Mouse (Mus musculus) heart, embryonic 14.5 days (tissue): ENCODE results near the gene Slc44a2. TPM values are rescaled to one million over a fixed set of nuclear protein-coding genes. Genes with fewer than 3 reads are reported as not detected.
A peak's percentile ranks its signal among the peaks of the same experiment; 100 is the strongest.
"Not testable (repeated sequence)": the region's sequence is repeated elsewhere in the genome, so short reads cannot be mapped to it uniquely, and the experiment has no call there.

Source experiments
- ATAC-seq: fragments of 200-750 bp; cut with Nextera tagmentation; 2 replicates; pipeline ENCODE4 v1.8.0; 2017; ENCODE audit warnings: low read depth, moderate TSS enrichment; ENCODE audit not compliant: insufficient number of reproducible peaks, insufficient read depth, low FRiP score
- H3K27ac ChIP-seq, 2 experiments: fragments of 200-500 bp in 1 of 2; fragments of 300-500 bp in 1 of 2; sonication (generic) in 1 of 2; replicated peaks in 1 of 2; 2 replicates each; pipeline ENCODE4 v1.5.1; 2012 to 2014; ENCODE audit warnings: low read depth in 2 of 2, low read length in 2 of 2, control low read depth in 1 of 2, mild to moderate bottlenecking in 1 of 2, mixed read lengths in 1 of 2; ENCODE audit not compliant: control insufficient read depth in 1 of 2, insufficient read depth in 1 of 2
- H3K27me3 ChIP-seq: fragments of 300-500 bp; sonication (generic); 2 replicates; pipeline ENCODE4 v1.6.1; 2014; ENCODE audit warnings: mild to moderate bottlenecking, low read length, control low read depth; ENCODE audit not compliant: control insufficient read depth, insufficient read depth
- H3K36me3 ChIP-seq: fragments of 300-500 bp; sonication (generic); 2 replicates; pipeline ENCODE4 v1.6.1; 2014; ENCODE audit warnings: mild to moderate bottlenecking, control low read depth, low read length, mixed read lengths; ENCODE audit not compliant: control insufficient read depth, insufficient read depth
- H3K4me1 ChIP-seq, 2 experiments: fragments of 200-500 bp in 1 of 2; fragments of 300-500 bp in 1 of 2; sonication (generic) in 1 of 2; 2 replicates each; pipeline ENCODE4 v1.6.1; 2012 to 2014; ENCODE audit warnings: low read length in 2 of 2, control low read depth in 1 of 2, mixed read lengths in 1 of 2; ENCODE audit not compliant: control insufficient read depth in 2 of 2, insufficient read depth in 2 of 2
- H3K4me2 ChIP-seq: fragments of 300-500 bp; sonication (generic); 2 replicates; pipeline ENCODE4 v1.6.1; 2014; ENCODE audit warnings: mild to moderate bottlenecking, low read length
- H3K4me3 ChIP-seq, 2 experiments: fragments of 200-500 bp in 1 of 2; fragments of 300-500 bp in 1 of 2; sonication (generic) in 1 of 2; 2 replicates each; pipeline ENCODE4 v1.5.1; 2012 to 2014; ENCODE audit warnings: low read length in 2 of 2, mild to moderate bottlenecking in 2 of 2, control low read depth in 1 of 2, low read depth in 1 of 2, moderate library complexity in 1 of 2; ENCODE audit not compliant: control insufficient read depth in 1 of 2, insufficient read depth in 1 of 2
- H3K9ac ChIP-seq: fragments of 300-500 bp; sonication (generic); 2 replicates; pipeline ENCODE4 v1.6.1; 2014; ENCODE audit warnings: mild to moderate bottlenecking, low read length
- H3K9me3 ChIP-seq: fragments of 300-500 bp; sonication (generic); 2 replicates; pipeline ENCODE4 v1.6.1; 2016; ENCODE audit warnings: low read length, control low read depth; ENCODE audit not compliant: control insufficient read depth
- WGBS: fragments of 180-500 bp; shearing (Covaris S2); extraction: QIAGEN DNeasy Blood & Tissue Kit; methylation state at CpG from one replicate; pipeline ENCODE4 v1.1.7; 2014; 5-methylcytosine and 5-hydroxymethylcytosine counted together
- polyA plus RNA-seq: library from polyadenylated mRNA; unstranded; fragments of >200 nt; fragmentation: Nextera tagmentation; extraction: Ambion mirVana; gene quantifications from 2 replicates; pipeline ENCODE4 v1.2.1, GENCODE M21; 2014

Gene Slc44a2
- polyA plus RNA-seq, 1 experiment from 2014 or later: 66.4 TPM

- Histone ChIP-seq H3K27ac (peak overlapping the region in 1 of 2 experiments; percentile 90; a peak in 1 of 4 replicates), H3K27me3 (no peaks in the 10 kb centered on the region), H3K4me3 (peak overlapping the region in 1 of 2 experiments; percentile 82; a peak in 2 of 4 replicates), H3K4me1 (peaks cover 10 to 33% of the 10 kb centered on the region in 2 experiments), H3K9me3 (no peaks in the 10 kb centered on the region), H3K36me3 (peaks cover 23% of the 10 kb centered on the region), H3K4me2 (peak overlapping the region; percentile 78), H3K9ac (no peak overlapping the region)
- 80% methylated on average over 2 of the region's 2 CpGs for WGBS
- ATAC-seq: no peak
Observed at GRCm38 (mm10) chr9:21289337-21289671, 31.2 kb upstream of the Slc44a2 start.

GRCm38 (mm10) chr9:21290589-21290988, 29.9 kb upstream of the Slc44a2 start:
- no peaks in the 10 kb centered on the region for H3K9me3 ChIP-seq
- peaks cover 10% of the 10 kb centered on the region for H3K36me3 ChIP-seq
- WGBS: under 1% methylated on average over 20 of the region's 20 CpGs
- H3K9ac ChIP-seq: peak overlapping the region; percentile 84
- H3K27me3 ChIP-seq: no peaks in the 10 kb centered on the region
- H3K4me1 ChIP-seq: peaks cover 10 to 33% of the 10 kb centered on the region in 2 experiments
- ATAC-seq: no peak
- peak overlapping the region; percentile 78 for H3K4me2 ChIP-seq
- peak overlapping the region; percentile 82 to 85 for H3K4me3 ChIP-seq
- peak overlapping the region; percentile 73 to 80 for H3K27ac ChIP-seq

GRCm38 (mm10) chr9:21291022-21291787, 29.3 kb upstream of the Slc44a2 start, which contains the start of gene Cdkn2d:
Cdkn2d (minus strand) TSS chr9:21291407.
- Histone ChIP-seq H3K4me2 (peak within 1 kb of the TSS; percentile 78), H3K27me3 (no peaks in the 10 kb centered on the region), H3K9ac (peak within 1 kb of the TSS; percentile 84), H3K9me3 (no peaks in the 10 kb centered on the region), H3K4me3 (peak within 1 kb of the TSS; percentile 82 to 85), H3K27ac (peak within 1 kb of the TSS; percentile 75 to 92), H3K36me3 (peaks cover 7% of the 10 kb centered on the region; the same call in 1 of the 2 replicates), H3K4me1 (peaks cover 10 to 32% of the 10 kb centered on the region in 2 experiments)
- WGBS: under 1% methylated on average over 50 of the region's 51 CpGs
- ATAC-seq: peak; percentile 94

GRCm38 (mm10) chr9:21291868-21292267, 28.6 kb upstream of the Slc44a2 start:
- H3K27me3 ChIP-seq, H3K9me3 ChIP-seq, ATAC-seq, H3K36me3 ChIP-seq: not testable (repeated sequence)
- Histone ChIP-seq H3K27ac (peak overlapping the region; percentile 75 to 92), H3K4me3 (peak overlapping the region; percentile 31 to 48), H3K9ac (peak overlapping the region; percentile 47; the same call in 1 of the 2 replicates), H3K4me2 (peak overlapping the region; percentile 57), H3K4me1 (peaks cover 7 to 25% of the 10 kb centered on the region in 2 experiments)
- 22% methylated on average over 7 of the region's 7 CpGs for WGBS

GRCm38 (mm10) chr9:21292271-21292670, 28.2 kb upstream of the Slc44a2 start:
- Histone ChIP-seq H3K4me3 (no peak overlapping the region), H3K4me2 (no peak overlapping the region), H3K27ac (no peak overlapping the region), H3K36me3 (peaks cover 7% of the 10 kb centered on the region; the same call in 1 of the 2 replicates), H3K4me1 (peaks cover 7 to 21% of the 10 kb centered on the region in 2 experiments), H3K9me3 (no peaks in the 10 kb centered on the region), H3K27me3 (no peaks in the 10 kb centered on the region), H3K9ac (no peak overlapping the region)
- no peak for ATAC-seq
- 95% methylated on average over 3 of the region's 3 CpGs for WGBS

- H3K36me3 ChIP-seq: no peaks in the 10 kb centered on the region
- H3K27me3 ChIP-seq: no peaks in the 10 kb centered on the region
- no peak overlapping the region for H3K4me3 ChIP-seq
- H3K4me1 ChIP-seq: no peaks in the 10 kb centered on the region
- H3K9ac ChIP-seq: no peak overlapping the region
- no peaks in the 10 kb centered on the region for H3K9me3 ChIP-seq
- no peak for ATAC-seq
- 78% methylated on average over 10 of the region's 10 CpGs for WGBS
- no peak overlapping the region for H3K4me2 ChIP-seq
- no peak overlapping the region for H3K27ac ChIP-seq
Observed at GRCm38 (mm10) chr9:21299014-21299413, 21.5 kb upstream of the Slc44a2 start.

- Histone ChIP-seq H3K27ac (no peak overlapping the region), H3K4me1 (peaks cover 0 to 2% of the 10 kb centered on the region in 2 experiments; a peak in 1 of 4 replicates), H3K4me2 (no peak overlapping the region), H3K9me3 (no peaks in the 10 kb centered on the region), H3K9ac (no peak overlapping the region; the same call in 1 of the 2 replicates), H3K4me3 (no peak overlapping the region), H3K27me3 (no peaks in the 10 kb centered on the region), H3K36me3 (no peaks in the 10 kb centered on the region)
- 63% methylated on average over 7 of the region's 7 CpGs for WGBS
- ATAC-seq: no peak
Observed at GRCm38 (mm10) chr9:21305065-21305464, 15.4 kb upstream of the Slc44a2 start.
